Mouse (Mus musculus): ENCODE measurements around the gene Il27ra.

DNA sequence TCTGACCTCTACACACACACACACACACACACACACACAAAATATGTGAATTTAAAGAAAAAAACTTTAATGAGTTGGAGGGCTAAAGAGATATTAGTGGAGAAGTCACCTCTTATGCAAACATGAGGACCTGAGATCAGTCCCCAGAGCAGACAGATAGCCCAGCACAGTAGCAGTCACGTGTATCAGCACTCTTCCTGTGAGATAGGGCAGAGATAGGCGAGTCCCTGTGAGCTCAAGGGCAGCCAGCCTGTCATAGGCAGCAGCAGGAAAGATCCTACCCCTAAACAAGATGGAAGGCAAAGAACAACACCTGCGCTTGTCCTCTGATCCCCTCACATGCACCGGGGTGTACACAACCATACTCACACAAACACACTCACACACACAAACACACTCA is 59.9 kb downstream of the Il27ra start:
- TF ChIP-seq CTCF (IDR thresholded peaks at IDR 0.05; ENCODE audit: borderline replicate concordance, insufficient read depth, low read length) (no peak), POLR2A (IDR thresholded peaks at IDR 0.05; ENCODE audit: low read depth, low read length) (no peak)

Data from embryonic fibroblast, embryonic 13.5 days (primary cell).